Mouse (Mus musculus): Measurements from ENCODE around the gene Anks1. TPM values are rescaled to one million over a fixed set of nuclear protein-coding genes. Genes with fewer than 3 reads are reported as not detected.
A peak's percentile ranks its signal among the peaks of the same experiment; 100 is the strongest.

Gene Anks1
- polyA plus RNA-seq, 1 experiment from 2014 or later = 67.3 TPM

DNA sequence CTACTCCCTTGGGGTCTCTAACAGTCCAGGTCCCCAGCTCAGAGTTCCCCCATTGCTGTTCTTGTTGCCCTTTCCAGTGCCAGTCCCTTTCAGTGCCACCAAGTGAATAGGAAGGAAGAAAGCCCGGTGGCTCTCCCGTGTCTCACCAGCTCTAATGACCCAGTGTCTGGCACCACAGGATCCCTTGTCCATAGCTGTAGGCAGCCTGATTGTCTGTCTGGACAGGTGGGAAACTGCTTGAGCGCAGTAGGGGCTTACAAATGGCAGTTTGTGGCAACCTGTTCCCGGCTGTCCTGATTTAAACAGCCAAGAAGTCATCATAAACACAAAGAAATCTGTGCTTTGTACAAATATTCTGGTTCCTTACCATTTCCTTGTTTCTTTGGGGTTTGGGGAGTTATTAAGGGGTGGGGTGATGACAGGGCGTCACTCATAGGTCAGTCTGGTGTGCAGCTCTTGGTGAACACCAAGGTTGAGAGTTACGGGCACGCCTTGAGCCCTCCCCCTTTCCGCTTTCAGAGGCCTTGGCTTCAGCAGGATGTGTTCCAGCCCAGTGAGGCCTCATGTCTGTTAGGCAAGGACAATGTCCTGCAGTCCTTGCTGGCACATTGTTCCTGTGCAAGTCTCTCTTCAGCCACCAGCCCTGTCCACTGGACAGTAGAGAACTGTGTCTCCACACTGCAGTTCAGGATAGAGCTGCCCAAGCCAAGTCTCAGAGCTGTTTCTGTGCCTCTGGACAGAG, 107.1 kb downstream of the Anks1 start:
- 87% methylated on average over 8 of the region's 8 CpGs for WGBS
- Histone ChIP-seq H3K27ac (peak overlapping the region; percentile 6; the same call in 1 of the 2 replicates), H3K9me3 (no peaks in the 10 kb centered on the region), H3K9ac (replicated peaks) (no peak overlapping the region), H3K36me3 (no peaks in the 10 kb centered on the region), H3K4me1 (replicated peaks) (peaks cover 75% of the 10 kb centered on the region), H3K27me3 (no peaks in the 10 kb centered on the region), H3K4me2 (replicated peaks) (no peak overlapping the region), H3K4me3 (replicated peaks) (no peak overlapping the region)
- ATAC-seq = no peak

- peaks cover 77% of the 10 kb centered on the region for H3K4me1 ChIP-seq (replicated peaks)
- WGBS = 23% methylated on average over 6 of the region's 6 CpGs
- no peak; the same call in 1 of the 2 replicates for ATAC-seq
- no peaks in the 10 kb centered on the region for H3K9me3 ChIP-seq
- H3K27ac ChIP-seq = peak overlapping the region; percentile 19
- H3K36me3 ChIP-seq = no peaks in the 10 kb centered on the region
- no peak overlapping the region for H3K9ac ChIP-seq (replicated peaks)
- H3K4me2 ChIP-seq (replicated peaks) = no peak overlapping the region
- no peak overlapping the region for H3K4me3 ChIP-seq (replicated peaks)
- H3K27me3 ChIP-seq = no peaks in the 10 kb centered on the region
These were observed 109.2 kb downstream of the Anks1 start for GRCm38 (mm10) chr17:28018344-28018743.

DNA sequence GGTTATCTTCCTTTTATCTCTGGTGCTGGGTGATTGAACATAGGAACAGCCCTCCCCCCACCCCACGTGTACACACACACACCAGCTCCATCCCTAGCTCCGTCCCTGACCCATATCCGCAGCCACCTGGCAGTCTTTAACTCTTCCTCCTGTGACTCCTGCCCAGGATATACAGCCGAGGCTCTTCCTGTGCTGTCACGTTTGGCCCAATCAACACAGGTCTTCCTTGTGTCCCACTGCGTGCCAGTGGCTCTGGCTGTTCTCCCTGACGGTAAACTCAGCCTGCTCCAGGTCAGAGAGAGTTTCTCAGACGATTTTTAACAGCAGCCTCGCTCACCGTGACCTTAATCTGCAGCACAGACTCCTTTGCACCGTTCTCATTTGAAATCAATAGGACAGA, 109.7 kb downstream of the Anks1 start:
- 33% methylated on average over 11 of the region's 11 CpGs for WGBS

DNA sequence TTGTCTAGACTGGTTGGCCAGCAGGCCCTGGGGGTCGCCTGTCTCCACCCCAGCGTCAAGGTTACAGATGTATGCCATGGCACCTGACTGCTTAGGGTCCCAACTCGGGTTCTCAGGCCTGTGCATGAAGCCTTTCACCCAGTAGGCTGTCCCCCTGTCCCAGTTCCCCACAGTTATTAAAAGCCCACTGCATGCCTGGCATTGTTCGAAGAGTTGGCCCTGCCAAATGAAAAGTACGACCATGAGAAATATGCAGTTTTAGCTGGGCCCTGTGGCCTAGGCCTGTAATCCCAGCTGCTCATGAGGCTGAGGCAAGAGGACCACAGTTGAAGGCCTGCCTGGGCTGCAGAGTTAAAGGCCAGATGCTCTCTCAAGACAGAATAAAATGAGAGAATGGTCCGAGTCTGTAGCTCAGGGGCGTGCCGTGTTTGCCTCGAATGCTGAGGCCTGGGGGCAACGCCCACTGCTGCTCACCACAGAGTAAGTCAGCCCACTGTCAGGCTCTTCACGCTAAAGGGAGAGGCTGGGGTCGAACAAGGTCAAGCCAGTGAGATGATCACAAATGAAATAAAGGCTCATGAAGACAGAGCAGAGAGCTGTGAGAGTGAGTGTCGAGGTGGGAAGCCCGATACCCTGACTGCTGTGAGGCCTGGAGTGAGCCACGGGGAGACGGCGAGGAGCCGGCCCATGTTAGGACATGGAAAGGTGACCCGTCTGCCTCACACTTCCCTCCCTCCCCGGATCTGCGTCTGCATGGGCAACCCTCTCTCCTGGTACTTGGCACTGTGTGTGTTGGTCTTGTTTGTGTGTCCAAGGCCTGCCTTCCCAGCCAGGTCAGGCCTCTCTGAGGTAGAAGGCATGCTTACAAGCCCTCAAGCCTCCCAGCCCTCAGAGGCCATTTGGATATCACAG, 110.9 kb downstream of the Anks1 start:
- WGBS = 80% methylated on average over 21 of the region's 21 CpGs
- H3K4me1 ChIP-seq (replicated peaks) = peaks cover 71% of the 10 kb centered on the region
- no peak for ATAC-seq
- 0 out of 2 replicates have a peak overlapping the region, but pooled peaks have one; percentile 24 for H3K9ac ChIP-seq (replicated peaks)
- H3K36me3 ChIP-seq = no peaks in the 10 kb centered on the region
- H3K4me3 ChIP-seq (replicated peaks) = no peak overlapping the region
- H3K9me3 ChIP-seq = no peaks in the 10 kb centered on the region
- no peaks in the 10 kb centered on the region for H3K27me3 ChIP-seq
- 0 out of 2 replicates have a peak overlapping the region, but pooled peaks have one; percentile 15 for H3K27ac ChIP-seq
- H3K4me2 ChIP-seq (replicated peaks) = no peak overlapping the region

More for the DNA sequence above, 109.7 kb downstream of the Anks1 start:
- Histone ChIP-seq H3K4me2 (replicated peaks) (no peak overlapping the region), H3K4me3 (replicated peaks) (no peak overlapping the region), H3K27me3 (no peaks in the 10 kb centered on the region), H3K9me3 (no peaks in the 10 kb centered on the region), H3K4me1 (replicated peaks) (peaks cover 73% of the 10 kb centered on the region), H3K36me3 (no peaks in the 10 kb centered on the region), H3K27ac (peak overlapping the region; percentile 45), H3K9ac (replicated peaks) (0 out of 2 replicates have a peak overlapping the region, but pooled peaks have one; percentile 29)
- peak; percentile 16; the same call in 1 of the 2 replicates for ATAC-seq

- Histone ChIP-seq H3K4me2 (replicated peaks) (no peak overlapping the region), H3K4me1 (replicated peaks) (peaks cover 69% of the 10 kb centered on the region), H3K9me3 (no peaks in the 10 kb centered on the region), H3K27ac (0 out of 2 replicates have a peak overlapping the region, but pooled peaks have one; percentile 5), H3K4me3 (replicated peaks) (no peak overlapping the region), H3K9ac (replicated peaks) (0 out of 2 replicates have a peak overlapping the region, but pooled peaks have one; percentile 17), H3K27me3 (no peaks in the 10 kb centered on the region), H3K36me3 (no peaks in the 10 kb centered on the region)
- ATAC-seq = no peak
- WGBS = 59% methylated on average over 10 of the region's 10 CpGs
These were observed 112.8 kb downstream of the Anks1 start for GRCm38 (mm10) chr17:28021911-28022310.

DNA sequence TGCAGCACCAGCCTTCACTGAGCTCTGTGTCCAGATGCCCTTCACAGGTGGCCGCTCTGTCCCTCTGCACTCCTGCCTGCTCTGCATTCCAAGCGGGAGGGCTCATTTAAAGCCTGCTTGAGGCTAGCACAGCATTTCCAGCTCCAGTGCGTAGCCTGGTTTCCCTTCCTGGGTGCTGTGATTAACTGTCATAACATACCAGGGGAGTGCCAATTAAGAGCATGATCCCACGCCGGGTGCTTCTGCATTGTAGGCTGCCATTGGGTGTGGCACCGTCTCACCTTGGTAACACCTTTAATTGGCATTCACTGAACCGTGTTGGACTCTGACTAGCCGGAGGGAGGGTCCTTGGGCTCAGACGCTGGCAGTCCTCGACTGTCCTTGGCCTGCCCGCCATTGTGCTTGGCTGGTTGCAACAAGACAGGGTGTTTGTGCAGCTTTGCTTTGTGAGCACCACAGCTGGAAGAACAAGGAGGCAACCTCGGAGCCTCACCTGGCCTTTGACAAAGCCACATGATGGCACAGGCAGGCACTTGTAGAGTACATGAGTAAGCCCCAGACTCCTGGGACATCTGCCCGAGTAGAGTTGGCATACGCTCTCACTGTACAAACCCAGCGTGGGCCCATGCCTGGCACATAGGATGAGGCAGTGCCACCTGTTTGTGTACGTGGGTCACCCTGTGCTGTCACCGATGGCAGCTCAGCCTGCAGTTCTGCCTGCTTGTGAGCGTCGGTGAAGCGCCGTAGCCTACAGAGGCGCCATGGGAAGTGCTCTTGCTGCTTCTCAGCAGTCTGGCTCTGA, 113.9 kb downstream of the Anks1 start:
- no peak for ATAC-seq
- Histone ChIP-seq H3K27ac (no peak overlapping the region), H3K4me2 (replicated peaks) (no peak overlapping the region), H3K9me3 (no peaks in the 10 kb centered on the region), H3K4me1 (replicated peaks) (peaks cover 59% of the 10 kb centered on the region), H3K9ac (replicated peaks) (no peak overlapping the region; the same call in 1 of the 2 replicates), H3K36me3 (no peaks in the 10 kb centered on the region), H3K4me3 (replicated peaks) (no peak overlapping the region), H3K27me3 (no peaks in the 10 kb centered on the region)
- 84% methylated on average over 22 of the region's 22 CpGs for WGBS

GRCm38 (mm10) chr17:28025541-28025961, 116.4 kb downstream of the Anks1 start:
- H3K27me3 ChIP-seq = no peaks in the 10 kb centered on the region
- no peak overlapping the region for H3K4me2 ChIP-seq (replicated peaks)
- 76% methylated on average over 5 of the region's 5 CpGs for WGBS
- no peak overlapping the region; the same call in 1 of the 2 replicates for H3K9ac ChIP-seq (replicated peaks)
- no peak for ATAC-seq
- no peaks in the 10 kb centered on the region for H3K9me3 ChIP-seq
- H3K4me1 ChIP-seq (replicated peaks) = peaks cover 46% of the 10 kb centered on the region
- no peaks in the 10 kb centered on the region for H3K36me3 ChIP-seq
- no peak overlapping the region for H3K4me3 ChIP-seq (replicated peaks)
- peak overlapping the region; percentile 45 for H3K27ac ChIP-seq

- no peak for ATAC-seq
- Histone ChIP-seq H3K4me3 (replicated peaks) (no peak overlapping the region), H3K4me2 (replicated peaks) (no peak overlapping the region), H3K4me1 (replicated peaks) (peaks cover 49% of the 10 kb centered on the region), H3K9me3 (no peaks in the 10 kb centered on the region), H3K9ac (replicated peaks) (no peak overlapping the region), H3K36me3 (no peaks in the 10 kb centered on the region), H3K27ac (peak overlapping the region; percentile 45), H3K27me3 (no peaks in the 10 kb centered on the region)
- WGBS = 84% methylated on average over 14 of the region's 14 CpGs
These were observed 117.2 kb downstream of the Anks1 start for GRCm38 (mm10) chr17:28026111-28026872.

GRCm38 (mm10) chr17:28027197-28027596, 118.1 kb downstream of the Anks1 start:
- 93% methylated on average over 6 of the region's 6 CpGs for WGBS
- Histone ChIP-seq H3K36me3 (no peaks in the 10 kb centered on the region), H3K27me3 (no peaks in the 10 kb centered on the region), H3K4me1 (replicated peaks) (peaks cover 51% of the 10 kb centered on the region), H3K27ac (no peak overlapping the region), H3K4me3 (replicated peaks) (no peak overlapping the region), H3K9me3 (no peaks in the 10 kb centered on the region), H3K9ac (replicated peaks) (no peak overlapping the region), H3K4me2 (replicated peaks) (no peak overlapping the region)
- ATAC-seq = no peak

DNA sequence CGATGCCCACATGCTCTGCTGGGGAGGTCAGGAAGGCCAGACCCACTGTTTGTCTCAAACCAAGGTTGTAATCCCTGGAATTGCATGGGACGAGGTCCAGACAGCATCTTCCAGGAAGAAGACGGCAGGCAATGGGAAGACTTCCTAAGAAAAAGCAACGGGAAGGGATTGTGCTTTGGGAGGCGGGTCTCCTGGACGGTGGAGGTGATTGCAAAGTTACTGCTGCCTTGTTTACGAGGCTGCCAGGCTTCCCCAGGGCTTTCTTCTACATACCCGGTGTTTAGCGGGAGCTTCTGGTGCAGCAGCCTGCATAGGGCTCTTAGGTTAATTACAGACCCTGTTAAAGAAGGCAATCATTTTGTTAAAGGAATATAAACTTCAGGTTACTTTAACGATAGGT, 119.1 kb downstream of the Anks1 start:
- H3K9ac ChIP-seq (replicated peaks) = no peak overlapping the region
- no peak for ATAC-seq
- no peak overlapping the region for H3K4me3 ChIP-seq (replicated peaks)
- no peak overlapping the region for H3K27ac ChIP-seq
- H3K27me3 ChIP-seq = no peaks in the 10 kb centered on the region
- peaks cover 53% of the 10 kb centered on the region for H3K4me1 ChIP-seq (replicated peaks)
- 76% methylated on average over 10 of the region's 10 CpGs for WGBS
- H3K36me3 ChIP-seq = no peaks in the 10 kb centered on the region
- no peak overlapping the region for H3K4me2 ChIP-seq (replicated peaks)
- no peaks in the 10 kb centered on the region for H3K9me3 ChIP-seq

GRCm38 (mm10) chr17:28029308-28029707, 120.2 kb downstream of the Anks1 start:
- Histone ChIP-seq H3K4me1 (replicated peaks) (peaks cover 51% of the 10 kb centered on the region), H3K4me3 (replicated peaks) (no peak overlapping the region), H3K27ac (no peak overlapping the region), H3K36me3 (no peaks in the 10 kb centered on the region), H3K9me3 (no peaks in the 10 kb centered on the region), H3K4me2 (replicated peaks) (no peak overlapping the region), H3K27me3 (no peaks in the 10 kb centered on the region), H3K9ac (replicated peaks) (no peak overlapping the region)
- no peak for ATAC-seq
- WGBS = 71% methylated on average over 2 of the region's 2 CpGs
